Mouse (Mus musculus) CH12.LX (cell line): ENCODE results near the gene Gm21969. TPM values are rescaled to one million over a fixed set of nuclear protein-coding genes. Genes with fewer than 3 reads are reported as not detected.

Experiments
- DNase-seq: peaks from one replicate; pipeline ENCODE4 v3.0.0-alpha.2; 2013; ENCODE audit errors: extremely low read depth
- H3K27ac ChIP-seq: 2 replicates; pipeline ENCODE4 v1.5.1; 2012; ENCODE audit warnings: low read depth, mild to moderate bottlenecking, control low read depth, moderate library complexity; ENCODE audit not compliant: insufficient read depth
- H3K27me3 ChIP-seq: replicated peaks from 2 replicates; pipeline ENCODE3; 2012; ENCODE audit warnings: inconsistent platforms
- H3K36me3 ChIP-seq, 2 experiments: replicated peaks in 1 of 2; 2 replicates each; pipeline versions ENCODE3 to v1.6.1; 2012; ENCODE audit warnings: inconsistent platforms in 1 of 2, low read length in 1 of 2, mild to moderate bottlenecking in 1 of 2, mixed read lengths in 1 of 2, moderate library complexity in 1 of 2; ENCODE audit not compliant: control insufficient read depth in 1 of 2, insufficient read depth in 1 of 2
- H3K4me1 ChIP-seq, 2 experiments: 2 replicates each; pipeline ENCODE4 v1.6.1; 2012; ENCODE audit warnings: inconsistent platforms in 1 of 2, moderate library complexity in 1 of 2; ENCODE audit not compliant: insufficient read depth in 2 of 2, control insufficient read depth in 1 of 2
- H3K4me2 ChIP-seq: 2 replicates; pipeline ENCODE4 v1.6.1; 2012; ENCODE audit warnings: low read depth, mild to moderate bottlenecking, control low read depth; ENCODE audit not compliant: poor library complexity, insufficient read depth, severe bottlenecking
- H3K4me3 ChIP-seq, 3 experiments: fragments of 150-350 bp in 1 of 3; sonication (generic) in 1 of 3; replicated peaks in 1 of 3; 2 replicates each; pipeline versions ENCODE3 to v1.5.1; 2011 to 2012; ENCODE audit warnings: low read depth in 2 of 3, low read length in 2 of 3, mild to moderate bottlenecking in 2 of 3, moderate library complexity in 2 of 3, control low read depth in 1 of 3, improper control_type of control experiment in 1 of 3, inconsistent platforms in 1 of 3, mixed read lengths in 1 of 3; ENCODE audit not compliant: poor library complexity in 1 of 3
- H3K79me2 ChIP-seq: replicated peaks from 2 replicates; pipeline ENCODE4 v1.6.1; 2012; ENCODE audit warnings: mild to moderate bottlenecking, moderate library complexity; ENCODE audit not compliant: control insufficient read depth, poor library complexity, insufficient read depth, severe bottlenecking; ENCODE audit errors: extremely low read depth
- H3K9ac ChIP-seq: 2 replicates; pipeline ENCODE4 v1.6.1; 2012; ENCODE audit warnings: low read depth, mild to moderate bottlenecking, control low read depth, moderate library complexity; ENCODE audit not compliant: insufficient read depth
- H3K9me3 ChIP-seq: replicated peaks from 2 replicates; pipeline ENCODE3; 2012; ENCODE audit warnings: low read length, inconsistent platforms, mixed read lengths
- BHLHE40 ChIP-seq: IDR thresholded peaks from 2 replicates; pipeline ENCODE4 v1.6.1; 2011; ENCODE audit warnings: mild to moderate bottlenecking, low read depth, low read length, improper control_type of control experiment
- CHD2 ChIP-seq: IDR thresholded peaks from 2 replicates; pipeline ENCODE4 v1.6.1; 2011; ENCODE audit warnings: low read length, improper control_type of control experiment
- E2F4 ChIP-seq: IDR thresholded peaks from 2 replicates; pipeline ENCODE4 v1.6.1; 2011; ENCODE audit warnings: low read depth, low read length, improper control_type of control experiment; ENCODE audit not compliant: insufficient replicate concordance
- ELF1 ChIP-seq: IDR thresholded peaks from 2 replicates; pipeline ENCODE4 v1.6.1; 2014; ENCODE audit warnings: low read depth, mild to moderate bottlenecking, inconsistent platforms, low read length, improper control_type of control experiment
- EP300 ChIP-seq: IDR thresholded peaks from 2 replicates; pipeline ENCODE4 v1.6.1; 2011; ENCODE audit warnings: low read length, improper control_type of control experiment
- ETS1 ChIP-seq: conservative IDR thresholded peaks from 2 replicates; pipeline ENCODE4 v1.6.1; 2012; ENCODE audit warnings: low read depth, mild to moderate bottlenecking, inconsistent platforms, low read length, improper control_type of control experiment, moderate library complexity
- GABPA ChIP-seq: IDR thresholded peaks from 2 replicates; pipeline ENCODE4 v1.6.1; 2012; ENCODE audit warnings: low read depth, low read length, improper control_type of control experiment, inconsistent platforms; ENCODE audit not compliant: insufficient replicate concordance
- IRF4 ChIP-seq: IDR thresholded peaks from 2 replicates; pipeline ENCODE4 v1.6.1; 2014; ENCODE audit warnings: low read depth, mild to moderate bottlenecking, inconsistent platforms, low read length, improper control_type of control experiment
- JUN ChIP-seq: IDR thresholded peaks from 2 replicates; pipeline ENCODE4 v1.6.1; 2011; ENCODE audit warnings: low read depth, mild to moderate bottlenecking, low read length, improper control_type of control experiment, moderate library complexity; ENCODE audit not compliant: insufficient read depth
- JUND ChIP-seq: conservative IDR thresholded peaks from 2 replicates; pipeline ENCODE4 v1.6.1; 2011; ENCODE audit warnings: low read depth, low read length, improper control_type of control experiment
- KAT2A ChIP-seq: IDR thresholded peaks from 2 replicates; pipeline ENCODE4 v1.6.1; 2012; ENCODE audit warnings: low read length, improper control_type of control experiment, inconsistent platforms; ENCODE audit not compliant: insufficient replicate concordance
- MAX ChIP-seq: IDR thresholded peaks from 2 replicates; pipeline ENCODE4 v1.6.1; 2011; ENCODE audit warnings: low read length, improper control_type of control experiment
- MAZ ChIP-seq: IDR thresholded peaks from 2 replicates; pipeline ENCODE4 v1.6.1; 2012; ENCODE audit warnings: low read depth, mild to moderate bottlenecking, inconsistent platforms, low read length, improper control_type of control experiment, moderate library complexity
- MEF2A ChIP-seq: IDR thresholded peaks from 2 replicates; pipeline ENCODE4 v1.6.1; 2014; ENCODE audit warnings: low read depth, mild to moderate bottlenecking, inconsistent platforms, low read length, improper control_type of control experiment, borderline replicate concordance
- MXI1 ChIP-seq: IDR thresholded peaks from 2 replicates; pipeline ENCODE4 v1.6.1; 2011; ENCODE audit warnings: mild to moderate bottlenecking, low read depth, low read length, improper control_type of control experiment
- NELFE ChIP-seq: IDR thresholded peaks from 2 replicates; pipeline ENCODE4 v1.6.1; 2011; ENCODE audit warnings: low read depth, low read length, improper control_type of control experiment
- NRF1 ChIP-seq: IDR thresholded peaks from 2 replicates; pipeline ENCODE4 v1.6.1; 2014; ENCODE audit warnings: low read depth, mild to moderate bottlenecking, inconsistent platforms, low read length, improper control_type of control experiment, moderate library complexity
- POLR2A ChIP-seq: IDR thresholded peaks from 2 replicates; pipeline ENCODE4 v1.6.1; 2011; ENCODE audit warnings: low read depth, mild to moderate bottlenecking, improper control_type of control experiment, low read length
- POLR2AphosphoS2 ChIP-seq: IDR thresholded peaks from 2 replicates; pipeline ENCODE4 v1.6.1; 2011; ENCODE audit warnings: low read depth, low read length, improper control_type of control experiment
- RAD21 ChIP-seq: IDR thresholded peaks from 2 replicates; pipeline ENCODE4 v1.6.1; 2011; ENCODE audit warnings: low read depth, mild to moderate bottlenecking, low read length, improper control_type of control experiment, moderate library complexity
- RCOR1 ChIP-seq: conservative IDR thresholded peaks from 2 replicates; pipeline ENCODE4 v1.6.1; 2012; ENCODE audit warnings: low read depth, mild to moderate bottlenecking, inconsistent platforms, low read length, improper control_type of control experiment
- SIN3A ChIP-seq: IDR thresholded peaks from 2 replicates; pipeline ENCODE4 v1.6.1; 2012; ENCODE audit warnings: low read length, improper control_type of control experiment, inconsistent platforms
- SMC3 ChIP-seq: IDR thresholded peaks from 2 replicates; pipeline ENCODE4 v1.6.1; 2011; ENCODE audit warnings: low read depth, low read length, improper control_type of control experiment
- TBP ChIP-seq: conservative IDR thresholded peaks from 2 replicates; pipeline ENCODE4 v1.6.1; 2011; ENCODE audit warnings: low read depth, low read length, improper control_type of control experiment
- USF1 ChIP-seq: IDR thresholded peaks from 2 replicates; pipeline ENCODE4 v1.6.1; 2014; ENCODE audit warnings: low read depth, mild to moderate bottlenecking, inconsistent platforms, low read length, improper control_type of control experiment
- ZC3H11A ChIP-seq: IDR thresholded peaks from 2 replicates; pipeline ENCODE4 v1.6.1; 2012; ENCODE audit warnings: low read depth, mild to moderate bottlenecking, inconsistent platforms, low read length, improper control_type of control experiment
- ZKSCAN1 ChIP-seq: IDR thresholded peaks from 2 replicates; pipeline ENCODE4 v1.6.1; 2012; ENCODE audit warnings: low read depth, inconsistent platforms, low read length, improper control_type of control experiment, borderline replicate concordance
- ZNF384 ChIP-seq: IDR thresholded peaks from 2 replicates; pipeline ENCODE4 v1.6.1; 2012; ENCODE audit warnings: low read depth, low read length, improper control_type of control experiment, inconsistent platforms
- dilution Hi-C: fragments of 300-500 bp; cut with MboI; formaldehyde crosslinking; loops from 2 replicates; pipeline ENCODE4 v1.14.3; 2020; ENCODE audit warnings: low sequenced_read_pairs; ENCODE audit not compliant: extremely low pct_unique_long_range_greater_than_20kb, extremely low pct_ligation_motif_present
- in situ Hi-C: fragments of 300-500 bp; cut with MboI; formaldehyde crosslinking; loops from 3 replicates; pipeline ENCODE4 v1.14.3; 2019; ENCODE audit warnings: low sequenced_read_pairs, low pct_ligation_motif_present, low pct_unique_long_range_greater_than_20kb, mixed read lengths
- polyA plus RNA-seq: library from polyadenylated mRNA; unstranded; fragments of >175 nt; gene quantifications from 2 replicates; pipeline ENCODE4 v1.2.1, GENCODE M21; 2012; ENCODE audit warnings: low read depth; ENCODE audit not compliant: insufficient read length
- total RNA-seq, 2 experiments: library from RNA; depleted of rRNA; stranded (reverse); fragments of 300-350 nt in 1 of 2; fragments of >200 nt in 1 of 2; gene quantifications; 2 replicates each; pipeline ENCODE4 v1.2.3; 2012 to 2014

The Gm21969 gene
- total and polyA plus RNA-seq, 3 experiments = not detected

DNA sequence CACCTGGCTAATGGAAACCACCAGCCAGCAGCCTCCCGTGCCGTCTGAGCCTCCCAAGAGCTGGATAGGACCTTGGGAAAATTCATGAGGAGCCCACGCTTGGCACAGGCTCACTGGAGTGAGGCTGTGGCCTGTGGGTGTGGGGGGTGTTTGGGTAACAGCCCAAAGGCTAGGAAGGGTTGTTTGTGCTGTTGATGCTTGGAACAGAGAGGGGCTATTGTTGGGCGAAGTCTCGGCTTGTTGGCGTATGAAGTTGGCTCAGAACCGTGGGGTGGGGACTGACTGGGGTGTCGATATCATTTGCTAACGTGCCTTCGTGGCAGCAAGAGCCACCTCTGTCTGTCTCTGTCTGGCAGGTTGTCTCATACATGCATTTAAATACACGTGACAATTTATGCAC, 47.8 kb upstream of the Gm21969 start:
- no peaks in the 10 kb centered on the region for H3K36me3 ChIP-seq
- no peak overlapping the region for H3K9ac ChIP-seq
- DNase-seq = no peak
- 0 out of 4 replicates have a peak, but pooled peaks cover 0 to 2% of the 10 kb centered on the region in 2 experiments for H3K4me1 ChIP-seq
- H3K79me2 ChIP-seq = no peaks in the 10 kb centered on the region
- H3K27me3 ChIP-seq = peaks cover 56% of the 10 kb centered on the region
- TF ChIP-seq CHD2 (no peak), USF1 (no peak), IRF4 (no peak), MAZ (no peak), MXI1 (no peak), RAD21 (no peak), E2F4 (no peak), GABPA (no peak), POLR2AphosphoS2 (no peak), SIN3A (no peak), NRF1 (no peak), TBP (no peak), JUN (no peak), ETS1 (no peak), ZKSCAN1 (no peak), MAX (no peak), RCOR1 (no peak), ELF1 (no peak)
- in situ Hi-C loops (no loop called here), dilution Hi-C loops (no loop called here)
- H3K4me3 ChIP-seq = no peak overlapping the region
- no peak overlapping the region for H3K27ac ChIP-seq
- no peaks in the 10 kb centered on the region for H3K9me3 ChIP-seq
- no peak overlapping the region for H3K4me2 ChIP-seq

DNA sequence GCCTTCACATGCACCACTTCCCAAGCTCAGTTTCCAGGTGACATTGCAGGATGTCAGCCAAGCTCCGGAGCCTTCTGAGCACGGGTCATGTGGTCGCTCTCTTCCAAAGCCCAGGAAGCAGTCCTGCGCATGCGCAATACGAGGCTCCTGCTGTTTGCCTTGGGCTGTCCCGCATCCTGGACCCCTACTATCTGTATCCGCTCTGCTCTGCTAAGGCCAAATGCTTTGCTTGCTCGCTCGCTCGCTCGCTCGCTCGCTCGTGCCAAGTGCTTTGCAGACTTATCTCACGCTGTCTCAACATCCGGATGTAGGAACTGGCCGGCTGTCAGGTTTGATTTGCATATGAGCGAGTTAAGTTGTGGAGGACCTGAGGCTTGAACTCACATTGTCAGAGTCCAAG, 47.0 kb upstream of the Gm21969 start:
- no peak for TF ChIP-seq MEF2A
- TF ChIP-seq SMC3 = no peak
- no peak for TF ChIP-seq MXI1
- no peak for TF ChIP-seq ZNF384
- no peak for TF ChIP-seq GABPA
- no peak for TF ChIP-seq SIN3A
- no peak for TF ChIP-seq TBP
- no peak for TF ChIP-seq NELFE
- TF ChIP-seq JUN = no peak
- peak; percentile 71 for TF ChIP-seq NRF1
- no peak for TF ChIP-seq ELF1
- TF ChIP-seq JUND = no peak
- no peak for TF ChIP-seq KAT2A
- no peak for TF ChIP-seq ZC3H11A
- TF ChIP-seq EP300 = no peak
- no peak for TF ChIP-seq MAX
- peak; percentile 51 for TF ChIP-seq BHLHE40
- no peak for TF ChIP-seq POLR2A
- Histone ChIP-seq H3K4me1 (0 out of 4 replicates have a peak, but pooled peaks cover 0 to 2% of the 10 kb centered on the region in 2 experiments), H3K4me2 (no peak overlapping the region), H3K4me3 (no peak overlapping the region), H3K27me3 (peaks cover 57% of the 10 kb centered on the region), H3K79me2 (no peaks in the 10 kb centered on the region), H3K36me3 (no peaks in the 10 kb centered on the region), H3K27ac (no peak overlapping the region), H3K9me3 (no peaks in the 10 kb centered on the region), H3K9ac (no peak overlapping the region)
- in situ Hi-C loops (no loop called here), dilution Hi-C loops (no loop called here)
- DNase-seq = no peak
